Mouse (Mus musculus): ENCODE results near the gene Olfr1181. TPM values are rescaled to one million over a fixed set of nuclear protein-coding genes. Genes with fewer than 3 reads are reported as not detected.

Gene Olfr1181
- polyA plus RNA-seq (2012; ENCODE audit: low replicate concordance), result not detected in 2 replicates

DNA sequence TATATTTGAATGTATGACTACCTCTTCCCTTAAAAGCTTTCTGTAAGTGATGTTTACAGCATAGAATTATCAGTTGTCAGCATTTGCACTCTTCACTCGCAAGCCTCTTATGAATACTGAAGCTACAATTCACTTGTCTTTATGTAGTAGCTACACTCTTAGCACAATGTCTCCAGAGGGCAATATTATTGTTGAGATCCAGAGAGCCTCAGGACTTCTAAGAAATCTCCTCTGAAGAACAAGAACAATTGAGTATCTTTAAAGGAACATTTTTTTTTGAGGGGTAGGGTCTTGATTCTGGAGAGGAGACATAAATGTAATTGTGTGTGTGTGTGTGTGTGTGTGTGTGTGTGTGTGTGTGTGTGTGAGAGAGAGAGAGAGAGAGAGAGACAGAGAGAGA is at the start of gene Olfr1181:
TSS of gene Olfr1181 (minus strand) at position 101 of the 400 bp plus-strand sequence.

DNA sequence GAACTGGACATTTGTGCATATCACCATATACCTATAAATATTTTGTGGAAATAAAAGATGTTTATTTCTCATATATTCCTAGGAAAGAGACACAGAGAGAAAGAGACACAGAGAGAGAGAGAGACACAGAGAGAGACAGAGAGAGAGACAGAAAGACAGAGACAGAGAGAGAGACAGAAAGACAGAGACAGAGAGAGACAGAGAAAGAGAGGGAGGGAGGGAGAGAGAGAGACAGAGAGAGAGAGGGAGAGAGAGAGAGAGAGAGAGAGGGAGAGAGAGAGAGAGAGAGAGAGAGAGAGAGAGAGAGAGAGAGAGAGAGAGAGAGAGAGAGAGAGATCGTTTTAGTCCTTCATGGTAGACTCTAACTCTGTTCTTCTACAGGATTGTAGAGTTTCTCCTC is 28.6 kb upstream of the Olfr1181 start, which contains the start of gene Olfr1183:
TSS of gene Olfr1183 (plus strand) at position 301 of the 400 bp plus-strand sequence.

DNA sequence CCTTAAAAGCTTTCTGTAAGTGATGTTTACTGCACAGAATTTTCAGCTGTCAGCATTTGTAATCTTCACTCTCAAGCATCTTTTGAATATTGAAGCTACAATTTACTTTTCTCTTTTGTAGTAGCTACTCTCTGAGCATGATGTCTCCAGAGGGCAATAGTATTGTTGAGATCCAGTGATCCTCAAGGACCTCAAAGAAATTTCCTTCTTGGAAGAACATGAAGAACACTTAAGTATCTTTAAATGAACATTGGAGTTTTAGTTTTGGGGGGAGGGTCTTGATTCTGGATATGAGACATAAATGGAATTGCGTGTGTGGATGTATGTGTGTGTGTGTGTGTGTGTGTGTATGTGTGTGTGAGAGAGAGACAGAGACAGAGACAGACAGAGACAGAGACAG is 23.1 kb upstream of the Olfr1181 start, which contains the start of gene Gm13757:
TSS of gene Gm13757 (minus strand) at position 101 of the 400 bp plus-strand sequence.

DNA sequence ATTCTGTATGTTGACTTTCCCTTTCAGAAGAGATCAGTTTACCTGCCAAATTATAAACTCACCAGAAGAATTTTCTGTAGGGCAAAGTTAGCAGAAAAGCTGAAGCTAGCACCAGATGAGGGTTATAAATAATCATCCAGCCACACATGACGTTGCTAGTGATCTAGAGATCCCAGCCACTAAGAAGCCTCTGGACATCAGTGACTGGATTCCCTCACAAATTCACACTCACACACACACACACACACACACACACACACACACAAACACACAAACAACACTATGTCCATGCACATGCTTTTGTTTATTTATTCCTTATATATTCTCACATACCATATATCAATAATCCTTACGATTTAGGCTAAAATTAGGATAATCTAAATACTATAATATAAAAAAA is 6.9 kb downstream of the Olfr1181 start, which contains the start of gene Olfr1180:
TSS of gene Olfr1180 (minus strand) at position 101 of the 400 bp plus-strand sequence.

DNA sequence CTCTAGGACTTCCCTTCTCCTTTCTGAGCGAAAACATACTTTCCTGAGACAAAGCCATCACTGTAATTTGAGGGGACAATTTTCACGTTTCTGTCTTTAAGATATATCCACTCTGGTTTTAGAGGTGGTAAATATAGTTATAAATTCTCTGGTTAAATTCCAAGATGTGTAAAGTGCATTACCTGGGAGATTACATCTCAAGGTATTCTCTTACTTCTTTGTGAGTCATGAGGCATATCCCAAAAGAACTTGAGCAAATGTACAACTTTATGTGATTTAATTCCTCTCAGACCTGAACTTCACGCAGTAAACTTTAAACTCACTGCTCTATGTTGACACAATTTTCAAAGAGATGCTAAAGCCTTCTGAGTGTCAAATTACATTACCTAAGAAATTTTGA is 19.6 kb downstream of the Olfr1181 start, which contains the start of gene Olfr1179:
TSS of gene Olfr1179 (minus strand) at position 101 of the 400 bp plus-strand sequence.

DNA sequence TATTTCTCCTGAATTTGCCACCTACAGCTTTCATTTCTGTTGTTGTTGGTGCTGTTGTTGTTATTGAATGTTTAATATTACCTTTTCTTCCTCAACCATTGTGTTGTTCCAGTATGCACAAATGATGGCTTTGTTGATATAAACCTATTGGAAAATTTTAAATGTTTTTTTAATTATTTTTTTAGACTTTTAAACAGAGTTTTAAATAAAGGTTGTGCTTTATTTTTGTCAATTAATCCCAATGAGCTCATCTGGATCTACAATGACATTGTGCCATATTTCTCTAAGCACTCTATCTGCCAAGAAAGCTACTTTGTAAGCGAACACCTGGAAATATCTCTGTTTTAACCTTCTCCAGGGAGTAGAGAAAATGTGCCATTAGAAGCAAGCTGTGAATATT is 39.2 kb downstream of the Olfr1181 start, which contains the start of gene Olfr1178:
TSS of gene Olfr1178 (plus strand) at position 301 of the 400 bp plus-strand sequence.

Other genes with a start within 250 kb of the Olfr1181 start
- gene Olfr1168, start 244.3 kb downstream of the Olfr1181 start, polyA plus RNA-seq (2012; ENCODE audit: low replicate concordance), result not detected in 2 replicates
- not detected in 2 replicates for gene Olfr1170, start 197.8 kb downstream of the Olfr1181 start, polyA plus RNA-seq (2012; ENCODE audit: low replicate concordance)
- gene Olfr1173, start 146.3 kb downstream of the Olfr1181 start, polyA plus RNA-seq (2012; ENCODE audit: low replicate concordance), result not detected in 2 replicates
- not detected in 2 replicates for gene Olfr1174-ps, start 111.0 kb downstream of the Olfr1181 start, polyA plus RNA-seq (2012; ENCODE audit: low replicate concordance)
- not detected in 2 replicates for gene Olfr1175-ps, start 99.0 kb downstream of the Olfr1181 start, polyA plus RNA-seq (2012; ENCODE audit: low replicate concordance)
- gene Olfr1176, start 89.5 kb downstream of the Olfr1181 start, polyA plus RNA-seq (2012; ENCODE audit: low replicate concordance), result not detected in 2 replicates
- not detected in 2 replicates for gene Olfr1177-ps, start 79.7 kb downstream of the Olfr1181 start, polyA plus RNA-seq (2012; ENCODE audit: low replicate concordance)
- not detected in 2 replicates for gene Olfr1178, start 39.1 kb downstream of the Olfr1181 start, polyA plus RNA-seq (2012; ENCODE audit: low replicate concordance)
- not detected in 2 replicates for gene Olfr1179, start 19.7 kb downstream of the Olfr1181 start, polyA plus RNA-seq (2012; ENCODE audit: low replicate concordance)
- not detected in 2 replicates for gene Olfr1180, start 7.0 kb downstream of the Olfr1181 start, polyA plus RNA-seq (2012; ENCODE audit: low replicate concordance)
- not detected in 2 replicates for gene Gm13757, start 23.0 kb upstream of the Olfr1181 start, polyA plus RNA-seq (2012; ENCODE audit: low replicate concordance)
- not detected in 2 replicates for gene Olfr1183, start 28.7 kb upstream of the Olfr1181 start, polyA plus RNA-seq (2012; ENCODE audit: low replicate concordance)
- gene Olfr1184, start 57.4 kb upstream of the Olfr1181 start, polyA plus RNA-seq (2012; ENCODE audit: low replicate concordance), result not detected in 2 replicates
- gene Olfr1185-ps1, start 67.1 kb upstream of the Olfr1181 start, polyA plus RNA-seq (2012; ENCODE audit: low replicate concordance), result not detected in 2 replicates
- not detected in 2 replicates for gene Olfr1186, start 92.4 kb upstream of the Olfr1181 start, polyA plus RNA-seq (2012; ENCODE audit: low replicate concordance)
- not detected in 2 replicates for gene Olfr1188, start 130.8 kb upstream of the Olfr1181 start, polyA plus RNA-seq (2012; ENCODE audit: low replicate concordance)
- not detected in 2 replicates for gene Olfr1189, start 160.3 kb upstream of the Olfr1181 start, polyA plus RNA-seq (2012; ENCODE audit: low replicate concordance)
- gene Olfr1191-ps1, start 214.4 kb upstream of the Olfr1181 start, polyA plus RNA-seq (2012; ENCODE audit: low replicate concordance), result not detected in 2 replicates
- gene Olfr1192-ps1, start 222.3 kb upstream of the Olfr1181 start, polyA plus RNA-seq (2012; ENCODE audit: low replicate concordance), result not detected in 2 replicates
- not detected in 2 replicates for gene Olfr1193, start 249.5 kb upstream of the Olfr1181 start, polyA plus RNA-seq (2012; ENCODE audit: low replicate concordance)